Mouse (Mus musculus) heart, embryonic 15.5 days (tissue): Measurements from ENCODE around the gene Gpx6. TPM values are rescaled to one million over a fixed set of nuclear protein-coding genes. Genes with fewer than 3 reads are reported as not detected.
A peak's percentile ranks its signal among the peaks of the same experiment; 100 is the strongest.

Experiments
- ATAC-seq: fragments of 200-750 bp; cut with Nextera tagmentation; replicated peaks from 2 replicates; pipeline ENCODE4 v1.8.0; 2017; ENCODE audit warnings: low read depth, moderate TSS enrichment; ENCODE audit not compliant: insufficient number of reproducible peaks, insufficient read depth, low FRiP score
- H3K27ac ChIP-seq: fragments of 300-500 bp; sonication (generic); 2 replicates; pipeline ENCODE4 v1.5.1; 2015; ENCODE audit warnings: mild to moderate bottlenecking, inconsistent platforms
- H3K27me3 ChIP-seq: fragments of 300-500 bp; sonication (generic); 2 replicates; pipeline ENCODE4 v1.6.1; 2015; ENCODE audit warnings: inconsistent platforms
- H3K36me3 ChIP-seq: fragments of 300-500 bp; sonication (generic); 2 replicates; pipeline ENCODE4 v1.6.1; 2015; ENCODE audit warnings: mild to moderate bottlenecking, inconsistent platforms
- H3K4me1 ChIP-seq: fragments of 300-500 bp; sonication (generic); replicated peaks from 2 replicates; pipeline ENCODE4 v1.6.1; 2015; ENCODE audit warnings: inconsistent platforms
- H3K4me2 ChIP-seq: fragments of 300-500 bp; sonication (generic); 2 replicates; pipeline ENCODE4 v1.6.1; 2015; ENCODE audit warnings: inconsistent platforms, mild to moderate bottlenecking, moderate library complexity
- H3K4me3 ChIP-seq: fragments of 300-500 bp; sonication (generic); 2 replicates; pipeline ENCODE4 v1.5.1; 2015; ENCODE audit warnings: mild to moderate bottlenecking, inconsistent platforms
- H3K9ac ChIP-seq: fragments of 300-500 bp; sonication (generic); 2 replicates; pipeline ENCODE4 v1.6.1; 2015; ENCODE audit warnings: mild to moderate bottlenecking, inconsistent platforms
- H3K9me3 ChIP-seq: fragments of 300-500 bp; sonication (generic); replicated peaks from 2 replicates; pipeline ENCODE4 v1.6.1; 2016; ENCODE audit warnings: inconsistent platforms
- WGBS: fragments of 180-500 bp; shearing (Covaris S2); methylation state at CpG from one replicate; pipeline ENCODE4 v1.1.7; 2015; ENCODE audit warnings: mixed read lengths; 5-methylcytosine and 5-hydroxymethylcytosine counted together
- polyA plus RNA-seq: library from polyadenylated mRNA; unstranded; fragments of >200 nt; fragmentation: Nextera tagmentation; extraction: Ambion mirVana; gene quantifications from 2 replicates; pipeline ENCODE4 v1.2.1, GENCODE M21; 2015

Gpx6 gene
- polyA plus RNA-seq, 1 experiment from 2014 or later = not detected

- no peaks in the 10 kb centered on the region for H3K9me3 ChIP-seq
- H3K9ac ChIP-seq = peak overlapping the region; percentile 38; the same call in 1 of the 2 replicates
- no peaks in the 10 kb centered on the region for H3K27me3 ChIP-seq
- H3K4me1 ChIP-seq = peaks cover 8% of the 10 kb centered on the region
- H3K4me3 ChIP-seq = peak overlapping the region; percentile 61
- WGBS = 1% methylated on average over 13 of the region's 13 CpGs
- ATAC-seq = peak; percentile 34; the same call in 1 of the 2 replicates
- H3K36me3 ChIP-seq = no peaks in the 10 kb centered on the region
- H3K27ac ChIP-seq = no peak overlapping the region
- H3K4me2 ChIP-seq = peak overlapping the region; percentile 70
Observed at GRCm38 (mm10) chr13:21279559-21279958, 32.4 kb upstream of the Gpx6 start.

GRCm38 (mm10) chr13:21292631-21293030, 19.3 kb upstream of the Gpx6 start, which contains the start of gene Gpx5:
Gpx5 (minus strand) TSS chr13:21292731.
- no peaks in the 10 kb centered on the region for H3K36me3 ChIP-seq
- H3K4me1 ChIP-seq = no peaks in the 10 kb centered on the region
- no peaks in the 10 kb centered on the region for H3K27me3 ChIP-seq
- no peak within 1 kb of the TSS for H3K4me3 ChIP-seq
- 83% methylated on average over 6 of the region's 6 CpGs for WGBS
- no peak within 1 kb of the TSS for H3K27ac ChIP-seq
- no peaks in the 10 kb centered on the region for H3K9me3 ChIP-seq
- no peak for ATAC-seq
- no peak within 1 kb of the TSS for H3K9ac ChIP-seq
- no peak within 1 kb of the TSS for H3K4me2 ChIP-seq

GRCm38 (mm10) chr13:21298557-21298956, 13.4 kb upstream of the Gpx6 start:
- H3K9ac ChIP-seq = no peak overlapping the region
- no peak for ATAC-seq
- H3K27ac ChIP-seq = no peak overlapping the region

GRCm38 (mm10) chr13:21304483-21305066, 7.3 kb upstream of the Gpx6 start:
- WGBS = 73% methylated on average over 3 of the region's 3 CpGs
- no peak overlapping the region for H3K4me3 ChIP-seq

More at GRCm38 (mm10) chr13:21298557-21298956, 13.4 kb upstream of the Gpx6 start:
- H3K4me2 ChIP-seq = no peak overlapping the region
- H3K9me3 ChIP-seq = no peaks in the 10 kb centered on the region
- H3K27me3 ChIP-seq = no peaks in the 10 kb centered on the region
- no peak overlapping the region for H3K4me3 ChIP-seq
- WGBS = 33% methylated on average over 3 of the region's 3 CpGs
- no peaks in the 10 kb centered on the region for H3K36me3 ChIP-seq
- H3K4me1 ChIP-seq = peaks cover 11% of the 10 kb centered on the region

GRCm38 (mm10) chr13:21309788-21310187, 2.1 kb upstream of the Gpx6 start:
- H3K4me3 ChIP-seq = no peak overlapping the region
- ATAC-seq = no peak
- H3K4me1 ChIP-seq = no peaks in the 10 kb centered on the region
- no peaks in the 10 kb centered on the region for H3K9me3 ChIP-seq
- H3K36me3 ChIP-seq = no peaks in the 10 kb centered on the region
- no peak overlapping the region for H3K9ac ChIP-seq
- H3K4me2 ChIP-seq = no peak overlapping the region
- WGBS = 56% methylated on average over 2 of the region's 2 CpGs
- H3K27ac ChIP-seq = no peak overlapping the region
- H3K27me3 ChIP-seq = no peaks in the 10 kb centered on the region

More at GRCm38 (mm10) chr13:21304483-21305066, 7.3 kb upstream of the Gpx6 start:
- no peak overlapping the region for H3K27ac ChIP-seq
- H3K36me3 ChIP-seq = no peaks in the 10 kb centered on the region
- peaks cover 11% of the 10 kb centered on the region for H3K4me1 ChIP-seq
- H3K9ac ChIP-seq = no peak overlapping the region
- no peaks in the 10 kb centered on the region for H3K9me3 ChIP-seq
- H3K4me2 ChIP-seq = no peak overlapping the region
- no peak for ATAC-seq
- H3K27me3 ChIP-seq = no peaks in the 10 kb centered on the region

GRCm38 (mm10) chr13:21312854-21313253, 929 bp downstream of the Gpx6 start:
- Histone ChIP-seq H3K4me3 (no peak overlapping the region), H3K9me3 (no peaks in the 10 kb centered on the region), H3K27me3 (no peaks in the 10 kb centered on the region), H3K9ac (no peak overlapping the region), H3K27ac (no peak overlapping the region), H3K4me2 (no peak overlapping the region), H3K4me1 (no peaks in the 10 kb centered on the region), H3K36me3 (no peaks in the 10 kb centered on the region)
- 37% methylated on average over 4 of the region's 5 CpGs for WGBS
- ATAC-seq = no peak

GRCm38 (mm10) chr13:21313903-21314302, 2.0 kb downstream of the Gpx6 start:
- Histone ChIP-seq H3K9ac (no peak overlapping the region), H3K4me3 (no peak overlapping the region), H3K27me3 (no peaks in the 10 kb centered on the region), H3K9me3 (no peaks in the 10 kb centered on the region), H3K4me1 (no peaks in the 10 kb centered on the region), H3K27ac (no peak overlapping the region), H3K36me3 (no peaks in the 10 kb centered on the region), H3K4me2 (no peak overlapping the region)
- WGBS = 79% methylated on average over 4 of the region's 4 CpGs
- ATAC-seq = no peak

GRCm38 (mm10) chr13:21320262-21320661, 8.3 kb downstream of the Gpx6 start:
- WGBS = 45% methylated on average over 3 of the region's 3 CpGs
- Histone ChIP-seq H3K9me3 (no peaks in the 10 kb centered on the region), H3K27me3 (0 out of 2 replicates have a peak, but pooled peaks cover 3% of the 10 kb centered on the region), H3K4me1 (no peaks in the 10 kb centered on the region), H3K4me2 (no peak overlapping the region), H3K9ac (no peak overlapping the region), H3K4me3 (no peak overlapping the region), H3K36me3 (no peaks in the 10 kb centered on the region), H3K27ac (no peak overlapping the region)
- ATAC-seq = no peak

GRCm38 (mm10) chr13:21321890-21322494, 10.1 kb downstream of the Gpx6 start:
- H3K36me3 ChIP-seq = no peaks in the 10 kb centered on the region
- H3K27me3 ChIP-seq = 0 out of 2 replicates have a peak, but pooled peaks cover 3% of the 10 kb centered on the region
- peak overlapping the region; percentile 51 for H3K4me2 ChIP-seq
- WGBS = 4% methylated on average over 18 of the region's 18 CpGs
- H3K4me1 ChIP-seq = no peaks in the 10 kb centered on the region
- no peak for ATAC-seq
- no peaks in the 10 kb centered on the region for H3K9me3 ChIP-seq
- H3K4me3 ChIP-seq = peak overlapping the region; percentile 38
- H3K9ac ChIP-seq = no peak overlapping the region; the same call in 1 of the 2 replicates
- no peak overlapping the region for H3K27ac ChIP-seq

- H3K27ac ChIP-seq = no peak overlapping the region
- peak overlapping the region; percentile 51 for H3K4me2 ChIP-seq
- peak overlapping the region; percentile 38 for H3K4me3 ChIP-seq
- WGBS = 18% methylated on average over 18 of the region's 18 CpGs
- no peak for ATAC-seq
- peaks cover 5% of the 10 kb centered on the region for H3K4me1 ChIP-seq
- no peaks in the 10 kb centered on the region for H3K36me3 ChIP-seq
- H3K9me3 ChIP-seq = no peaks in the 10 kb centered on the region
- H3K9ac ChIP-seq = no peak overlapping the region
- H3K27me3 ChIP-seq = 0 out of 2 replicates have a peak, but pooled peaks cover 3% of the 10 kb centered on the region
Observed at GRCm38 (mm10) chr13:21322509-21323375, 10.8 kb downstream of the Gpx6 start.

GRCm38 (mm10) chr13:21323405-21323804, 11.5 kb downstream of the Gpx6 start:
- Histone ChIP-seq H3K27me3 (0 out of 2 replicates have a peak, but pooled peaks cover 3% of the 10 kb centered on the region), H3K4me3 (peak overlapping the region; percentile 38; the same call in 1 of the 2 replicates), H3K9ac (no peak overlapping the region), H3K36me3 (no peaks in the 10 kb centered on the region), H3K9me3 (no peaks in the 10 kb centered on the region), H3K27ac (no peak overlapping the region), H3K4me1 (peaks cover 5% of the 10 kb centered on the region), H3K4me2 (peak overlapping the region; percentile 51)
- ATAC-seq = no peak
- 61% methylated on average over 6 of the region's 6 CpGs for WGBS
